In genomic region chr17:35567150-35567549, GRCm38 (mm10) we compare ENCODE assay signal across 33 mouse cellular contexts. TPM values are rescaled to one million over a fixed set of nuclear protein-coding genes. Genes with fewer than 3 reads are reported as not detected.
DNase-seq lines count a peak whose midpoint lies in the region; ATAC-seq and TF ChIP-seq lines count a peak whose summit lies in the region.
"Had no signal": no experiment of that assay in that cellular context is flagged by ENCODE, and none has a peak within 500 bp of the region (broad histone marks: within the 10 kb centered on the region; RNA-seq: fewer than 3 reads in every experiment).

2300002M23Rik (plus strand) TSS chr17:35567450.

- intact Hi-C loops in heart, postnatal 36 days (cut with DNase I), result no loop called here
- intact Hi-C loops in left cerebral cortex, postnatal 14 days (cut with DNase I), result no loop called here

- 46% methylated on average over 3 of the region's 3 CpGs for WGBS in heart, embryonic 12.5 days
- 54% methylated on average over 3 of the region's 3 CpGs for WGBS in lung, adult 2 months
- WGBS in embryonic facial prominence, embryonic 15.5 days, result 52% methylated on average over 3 of the region's 3 CpGs
- 53% methylated on average over 3 of the region's 3 CpGs for WGBS in stomach, postnatal 0 days

- ATAC-seq in heart, embryonic 12.5 days (ENCODE audit: insufficient number of reproducible peaks, low FRiP score), result no peak
- no peak for ATAC-seq in embryonic facial prominence, embryonic 15.5 days (ENCODE audit: insufficient number of reproducible peaks, low FRiP score, low TSS enrichment, low read depth)
- ATAC-seq in stomach, postnatal 0 days (ENCODE audit: low FRiP score, low TSS enrichment), result no peak
- ATAC-seq: activated CD4-positive, CD25-positive, alpha-beta regulatory T cell, adult 4 months; forebrain, embryonic 15.5 days; intestine, postnatal 0 days had no signal

- no peaks in the 10 kb centered on the region for H3K36me3 ChIP-seq in heart, embryonic 12.5 days
- H3K36me3 ChIP-seq in embryonic facial prominence, embryonic 15.5 days, result no peaks in the 10 kb centered on the region
- H3K36me3 ChIP-seq in stomach, postnatal 0 days (ENCODE audit: control insufficient read depth, insufficient read depth, low read length), result no peaks in the 10 kb centered on the region
- H3K36me3 ChIP-seq: embryonic facial prominence, embryonic 12.5 days; forebrain, embryonic 12.5 days; forebrain, embryonic 15.5 days; hindbrain, embryonic 10.5 days; hindbrain, embryonic 15.5 days had no signal

- no peak for TF ChIP-seq POLR2A in lung, adult 2 months (IDR thresholded peaks at IDR 0.05; ENCODE audit: borderline replicate concordance, extremely low read depth, low read depth, low read length)

- H3K27me3 ChIP-seq in heart, embryonic 12.5 days (replicated peaks), result peaks cover 51% of the 10 kb centered on the region
- peaks cover 21% of the 10 kb centered on the region for H3K27me3 ChIP-seq in embryonic facial prominence, embryonic 15.5 days
- H3K27me3 ChIP-seq in stomach, postnatal 0 days (ENCODE audit: control insufficient read depth, insufficient read depth, low read length), result no peaks in the 10 kb centered on the region
- H3K27me3 ChIP-seq: forebrain, embryonic 15.5 days had no signal

- 0 out of 2 replicates have a peak within 1 kb of the TSS, but pooled peaks have one; percentile 3 for H3K4me2 ChIP-seq in heart, embryonic 12.5 days
- no peak within 1 kb of the TSS for H3K4me2 ChIP-seq in embryonic facial prominence, embryonic 15.5 days (replicated peaks)
- no peak within 1 kb of the TSS for H3K4me2 ChIP-seq in stomach, postnatal 0 days (replicated peaks; ENCODE audit: low read depth)
- H3K4me2 ChIP-seq: forebrain, embryonic 15.5 days; hindbrain, embryonic 15.5 days had no signal

- H3K9ac ChIP-seq in heart, embryonic 12.5 days, result no peak within 1 kb of the TSS
- no peak within 1 kb of the TSS for H3K9ac ChIP-seq in embryonic facial prominence, embryonic 15.5 days
- no peak within 1 kb of the TSS; the same call in 1 of the 2 replicates for H3K9ac ChIP-seq in stomach, postnatal 0 days (ENCODE audit: low read length)
- H3K9ac ChIP-seq: embryonic facial prominence, embryonic 12.5 days; forebrain, embryonic 15.5 days; hindbrain, embryonic 15.5 days had no signal

- no peak for DNase-seq in heart, postnatal 36 days
- no peak for DNase-seq in lung, adult 2 months
- no peak for DNase-seq in lung, postnatal 25 days (ENCODE audit: low spot score)
- DNase-seq in stomach, postnatal 0 days (ENCODE audit: low spot score), result peak; percentile 11
- DNase-seq in left cerebral cortex, postnatal 14 days (ENCODE audit: low spot score in 2 of 2), result no peak
- no peak for DNase-seq in kidney, postnatal 14 days
- DNase-seq: adrenal gland, adult 8-10 months; adrenal gland, postnatal 25 days; B cell, adult 2 months; cerebellum, adult 11-12 months; cerebellum, adult 8-10 months; cerebellum, postnatal 10 days; cerebellum, postnatal 36 days; gastrocnemius, postnatal 25 days; heart, adult 18-20 months had no signal

- TF ChIP-seq CTCF in lung, adult 2 months (IDR thresholded peaks at IDR 0.05; ENCODE audit: insufficient read depth, low read length), result no peak
- no peak for TF ChIP-seq CTCF in stomach, postnatal 0 days (IDR thresholded peaks at IDR 0.05; ENCODE audit: low read depth)

- H3K4me3 ChIP-seq in heart, embryonic 12.5 days, result no peak within 1 kb of the TSS
- H3K4me3 ChIP-seq in lung, adult 2 months (replicated peaks; ENCODE audit: extremely low read depth, low read depth, low read length), result no peak within 1 kb of the TSS
- no peak within 1 kb of the TSS for H3K4me3 ChIP-seq in embryonic facial prominence, embryonic 15.5 days (replicated peaks)
- H3K4me3 ChIP-seq in stomach, postnatal 0 days (ENCODE audit: low read depth, low read length), result no peak within 1 kb of the TSS
- H3K4me3 ChIP-seq: embryonic facial prominence, embryonic 12.5 days; erythroblast, embryonic 14.5 days; forebrain, embryonic 12.5 days; forebrain, embryonic 15.5 days; hindbrain, embryonic 15.5 days had no signal

- H3K27ac ChIP-seq in heart, embryonic 12.5 days (ENCODE audit: poor library complexity, severe bottlenecking), result no peak within 1 kb of the TSS
- no peak within 1 kb of the TSS for H3K27ac ChIP-seq in embryonic facial prominence, embryonic 15.5 days (replicated peaks)
- no peak within 1 kb of the TSS for H3K27ac ChIP-seq in stomach, postnatal 0 days (replicated peaks)
- H3K27ac ChIP-seq: embryonic facial prominence, embryonic 12.5 days; forebrain, embryonic 12.5 days; forebrain, embryonic 15.5 days; hindbrain, embryonic 15.5 days had no signal

- TF ChIP-seq EP300 in stomach, postnatal 0 days (optimal IDR thresholded peaks at IDR 0.05), result no peak

- peaks cover 9% of the 10 kb centered on the region for H3K4me1 ChIP-seq in heart, embryonic 12.5 days (replicated peaks)
- H3K4me1 ChIP-seq in lung, adult 2 months (ENCODE audit: control insufficient read depth, insufficient read depth, low read length), result no peaks in the 10 kb centered on the region
- peaks cover 11% of the 10 kb centered on the region for H3K4me1 ChIP-seq in embryonic facial prominence, embryonic 15.5 days
- H3K4me1 ChIP-seq in stomach, postnatal 0 days (replicated peaks; ENCODE audit: control insufficient read depth, insufficient read depth), result no peaks in the 10 kb centered on the region

- no peaks in the 10 kb centered on the region; the same call in 1 of the 2 replicates for H3K9me3 ChIP-seq in heart, embryonic 12.5 days (replicated peaks)
- H3K9me3 ChIP-seq in embryonic facial prominence, embryonic 15.5 days (replicated peaks), result no peaks in the 10 kb centered on the region
- H3K9me3 ChIP-seq in stomach, postnatal 0 days (ENCODE audit: control insufficient read depth, low read length), result no peaks in the 10 kb centered on the region
- H3K9me3 ChIP-seq: embryonic facial prominence, embryonic 12.5 days; forebrain, embryonic 12.5 days; forebrain, embryonic 15.5 days; hindbrain, embryonic 15.5 days had no signal

RNA-seq across cellular contexts. Expression of gene 2300002M23Rik, which starts in this region (rescaled TPM):
- not detected in 2 replicates for polyA plus RNA-seq in heart, embryonic 12.5 days (2016; fragmentation: Nextera tagmentation; extraction: Ambion mirVana)
- not detected for total RNA-seq in heart, postnatal 36 days (2021)
- 18.0 TPM in 1 of 2 replicates, not detected in the other for polyA plus RNA-seq in lung, adult 2 months (2012; rRNA removed)
- 21.5 and 39.7 TPM in 2 replicates for polyA plus RNA-seq in embryonic facial prominence, embryonic 15.5 days (2015; fragmentation: Nextera tagmentation; extraction: Ambion mirVana)
- polyA plus RNA-seq in stomach, postnatal 0 days (2015; fragmentation: Nextera tagmentation; extraction: Ambion mirVana), result 234 and 311 TPM in 2 replicates
- not detected for total RNA-seq in left cerebral cortex, postnatal 14 days (2021)
- total RNA-seq: adrenal gland, adult 8-10 months; adrenal gland, postnatal 25 days; CH12.LX; gastrocnemius, adult 8-10 months; gastrocnemius, postnatal 25 days; heart, adult 18-20 months; heart, postnatal 25 days had no signal
- polyA plus RNA-seq: activated CD4-positive, CD25-positive, alpha-beta regulatory T cell, adult 4 months; brain, embryonic 14.5 days; cortical plate, adult 2 months; embryonic facial prominence, embryonic 12.5 days; erythroblast, embryonic 14.5 days; forebrain, embryonic 12.5 days; forebrain, embryonic 15.5 days; heart, embryonic 14.5 days; heart, postnatal 0 days; hindbrain, embryonic 10.5 days; hindbrain, embryonic 15.5 days; intestine, embryonic 14.5 days; intestine, postnatal 0 days had no signal
